Mouse (Mus musculus) lung, postnatal 36 days (tissue): ENCODE measurements around the gene Trappc2l.

Experiments used
- DNase-seq: peaks from one replicate; pipeline ENCODE4 v3.0.0; 2022; ENCODE audit warnings: mixed read lengths

The Trappc2l gene

GRCm38 (mm10) chr8:122584981-122585380, 26.5 kb upstream of the Trappc2l start:
- no peak for DNase-seq

GRCm38 (mm10) chr8:122585411-122585891, 26.0 kb upstream of the Trappc2l start:
- no peak for DNase-seq

GRCm38 (mm10) chr8:122586171-122586570, 25.3 kb upstream of the Trappc2l start:
- DNase-seq, result no peak

GRCm38 (mm10) chr8:122586749-122587148, 24.7 kb upstream of the Trappc2l start:
- no peak for DNase-seq

- peak; percentile 39 for DNase-seq
Observed at GRCm38 (mm10) chr8:122593240-122593639, 18.2 kb upstream of the Trappc2l start.

GRCm38 (mm10) chr8:122593783-122594507, 17.5 kb upstream of the Trappc2l start:
- DNase-seq, result no peak

GRCm38 (mm10) chr8:122596031-122596430, 15.4 kb upstream of the Trappc2l start:
- no peak for DNase-seq

- DNase-seq, result no peak
Observed at GRCm38 (mm10) chr8:122600666-122601065, 10.8 kb upstream of the Trappc2l start.

- no peak for DNase-seq
Observed at GRCm38 (mm10) chr8:122604640-122605039, 6.8 kb upstream of the Trappc2l start.

- DNase-seq, result no peak
Observed at GRCm38 (mm10) chr8:122605367-122605766, 6.1 kb upstream of the Trappc2l start.

GRCm38 (mm10) chr8:122606810-122607209, 4.6 kb upstream of the Trappc2l start:
- no peak for DNase-seq

- DNase-seq, result no peak
Observed at GRCm38 (mm10) chr8:122610209-122610608, 1.2 kb upstream of the Trappc2l start.

GRCm38 (mm10) chr8:122610612-122611277, 695 bp upstream of the Trappc2l start:
- DNase-seq, result no peak

GRCm38 (mm10) chr8:122616181-122616905, 4.9 kb downstream of the Trappc2l start:
- peak; percentile 65 for DNase-seq

GRCm38 (mm10) chr8:122617947-122618546, 6.6 kb downstream of the Trappc2l start:
- DNase-seq, result peak; percentile 94

GRCm38 (mm10) chr8:122618660-122619378, 7.4 kb downstream of the Trappc2l start:
- DNase-seq, result no peak

GRCm38 (mm10) chr8:122620446-122620845, 9.0 kb downstream of the Trappc2l start:
- no peak for DNase-seq

- no peak for DNase-seq
Observed at GRCm38 (mm10) chr8:122622727-122623126, 11.3 kb downstream of the Trappc2l start, which contains the start of gene Pabpn1l. Gene Pabpn1l (minus strand): TSS chr8:122622739.

GRCm38 (mm10) chr8:122623844-122624642, 12.6 kb downstream of the Trappc2l start:
- DNase-seq, result peak; percentile 34

GRCm38 (mm10) chr8:122624653-122625052, 13.2 kb downstream of the Trappc2l start:
- no peak for DNase-seq

- no peak for DNase-seq
Observed at GRCm38 (mm10) chr8:122625811-122626210, 14.4 kb downstream of the Trappc2l start.
